Mouse (Mus musculus): ENCODE data around the gene P2rx7.

The P2rx7 gene

DNA sequence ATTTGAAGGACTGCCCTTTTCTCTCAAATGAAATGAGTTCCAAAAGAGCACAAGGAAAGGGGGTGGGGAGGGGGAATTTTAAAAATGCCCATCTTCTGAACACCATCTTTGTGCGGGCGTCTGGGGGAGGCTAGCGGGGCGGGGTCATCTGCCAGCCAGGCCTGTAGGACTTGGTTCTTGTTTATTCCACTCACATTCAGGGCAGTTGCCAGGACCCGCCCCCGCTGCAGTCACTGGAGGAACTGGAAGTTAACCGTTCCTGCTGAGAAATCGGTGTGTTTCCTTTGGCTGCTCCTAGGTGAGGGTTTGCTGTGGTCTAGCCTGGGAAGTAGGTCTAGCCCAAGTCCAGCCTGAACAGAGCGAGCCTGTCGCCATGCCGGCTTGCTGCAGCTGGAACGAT lies at the start of gene P2rx7:
P2rx7 (plus strand) TSS at position 211 of the 400 bp plus-strand sequence.
- DNase-seq (ENCODE audit: low spot score in 2 of 2) = peak; percentile 41 to 56

GRCm38 (mm10) chr5:122595470-122595869 lies 48.2 kb upstream of the P2rx7 start:
- no peak for DNase-seq (ENCODE audit: low spot score in 2 of 2)

- DNase-seq (ENCODE audit: low spot score in 2 of 2) = peak; percentile 73 to 84
These were observed 41.5 kb upstream of the P2rx7 start for GRCm38 (mm10) chr5:122602233-122602632.

DNA sequence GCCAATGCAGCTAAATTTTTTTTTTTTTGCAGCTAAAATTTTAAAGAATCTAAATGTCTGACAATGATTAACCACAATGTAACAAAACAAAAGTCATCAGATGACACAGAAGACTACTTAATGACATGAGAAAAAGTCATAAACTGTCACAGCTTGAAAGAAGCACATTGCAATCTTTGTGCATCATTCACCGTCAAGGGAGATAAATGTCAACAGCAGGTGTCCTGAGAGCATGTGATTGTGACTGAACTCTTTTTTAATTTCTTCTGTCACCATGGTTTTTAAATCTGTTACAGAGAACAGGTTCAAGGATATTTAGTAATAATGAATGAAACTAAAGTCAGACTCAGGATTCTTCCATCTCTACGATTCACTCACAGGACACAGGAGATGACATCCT lies 38.8 kb upstream of the P2rx7 start:
- no peak for DNase-seq (ENCODE audit: low spot score in 2 of 2)

- no peak for DNase-seq (ENCODE audit: low spot score in 2 of 2)
These were observed 32.1 kb upstream of the P2rx7 start for GRCm38 (mm10) chr5:122611651-122612050.

DNA sequence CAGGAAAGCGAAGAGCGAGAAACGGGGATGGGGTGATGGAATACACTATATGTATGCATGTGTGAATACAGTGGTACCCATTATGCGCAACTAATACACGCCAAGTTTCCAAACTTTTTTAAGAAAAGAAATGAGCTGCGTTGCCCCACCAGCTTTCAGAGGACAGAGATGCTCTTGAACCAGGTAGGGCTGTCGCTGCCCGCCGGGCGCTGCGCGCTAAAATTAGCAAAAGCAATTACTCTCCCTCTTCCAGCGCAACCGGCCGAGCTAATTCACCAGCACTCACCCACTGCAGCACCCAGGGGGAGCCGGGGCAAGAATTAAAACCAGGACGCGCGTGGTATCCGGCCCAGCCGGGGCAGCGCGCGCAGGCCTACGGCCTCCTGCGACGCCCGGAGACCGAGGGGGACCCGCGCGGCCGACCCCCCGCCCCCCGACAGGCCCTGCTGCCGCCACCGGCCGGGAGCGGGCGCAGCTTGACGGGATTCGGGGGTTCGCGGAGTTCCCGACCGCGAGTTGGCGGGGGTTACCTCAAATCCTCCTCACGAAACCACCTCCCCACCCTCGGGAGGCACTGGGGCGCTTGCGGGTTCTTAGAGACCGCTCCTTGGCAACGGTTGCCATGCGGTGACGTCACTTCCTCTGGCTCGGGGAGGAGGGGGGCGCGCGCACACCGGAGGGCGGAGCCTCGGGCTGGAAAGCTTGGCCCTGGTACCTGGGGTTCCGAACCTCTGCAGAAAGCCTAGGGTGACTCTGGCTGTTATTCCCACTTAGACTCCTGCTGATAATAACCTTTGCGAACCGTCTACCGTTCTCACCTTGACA lies 29.6 kb upstream of the P2rx7 start, which contains the start of gene Ift81:
Ift81 (minus strand) TSS at position 611 of the 825 bp plus-strand sequence.
- peak; percentile 90 for DNase-seq (ENCODE audit: low spot score in 2 of 2)

DNA sequence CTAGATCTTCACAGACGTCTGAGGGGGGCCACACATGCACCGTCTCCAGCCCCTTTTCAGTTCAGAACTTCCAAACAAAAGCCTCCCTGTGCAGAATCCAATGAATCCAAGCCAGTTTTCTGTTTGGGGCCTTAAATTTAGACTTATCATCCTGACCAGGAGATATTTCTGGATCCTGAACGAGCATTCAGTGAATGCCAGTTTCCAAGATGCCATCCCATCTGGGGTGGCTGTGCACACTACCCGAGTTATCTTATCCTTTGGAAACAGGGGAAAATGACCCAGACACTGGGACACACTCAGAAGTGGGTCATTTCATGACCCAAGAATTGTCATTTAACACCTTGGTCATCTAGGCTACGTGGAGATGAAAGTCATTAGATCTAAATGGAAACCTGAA lies 26.0 kb upstream of the P2rx7 start:
- DNase-seq (ENCODE audit: low spot score in 2 of 2) = no peak

- DNase-seq (ENCODE audit: low spot score in 2 of 2) = no peak
These were observed 23.9 kb upstream of the P2rx7 start for GRCm38 (mm10) chr5:122619686-122620296.

DNA sequence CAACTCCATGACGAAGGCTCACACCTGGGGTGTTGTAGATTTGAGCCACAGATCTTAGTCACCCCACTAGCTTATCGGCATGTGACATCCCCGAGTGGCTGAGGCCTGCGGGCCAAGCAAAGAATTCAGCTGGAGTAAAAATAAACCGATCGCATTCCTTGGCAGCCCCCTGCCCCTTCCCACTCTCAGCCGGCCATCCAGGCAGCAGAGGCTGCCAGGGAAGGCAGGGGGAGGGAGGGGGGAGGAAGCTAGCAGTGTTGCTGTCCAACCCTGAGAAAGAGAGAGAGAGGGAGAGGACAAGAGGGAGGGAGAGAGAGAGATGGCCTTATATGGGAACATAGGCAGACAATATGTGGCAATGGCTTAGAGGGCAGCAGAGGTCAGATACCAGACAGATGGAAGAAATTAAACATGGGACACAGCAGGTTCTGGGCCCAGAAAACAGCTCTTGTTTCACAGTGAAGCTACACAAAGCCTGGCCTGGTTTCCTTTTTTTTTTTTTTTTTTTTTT lies 22.3 kb upstream of the P2rx7 start:
- no peak for DNase-seq (ENCODE audit: low spot score in 2 of 2)

- no peak for DNase-seq (ENCODE audit: low spot score in 2 of 2)
These were observed 21.2 kb upstream of the P2rx7 start for GRCm38 (mm10) chr5:122622526-122622925.

DNA sequence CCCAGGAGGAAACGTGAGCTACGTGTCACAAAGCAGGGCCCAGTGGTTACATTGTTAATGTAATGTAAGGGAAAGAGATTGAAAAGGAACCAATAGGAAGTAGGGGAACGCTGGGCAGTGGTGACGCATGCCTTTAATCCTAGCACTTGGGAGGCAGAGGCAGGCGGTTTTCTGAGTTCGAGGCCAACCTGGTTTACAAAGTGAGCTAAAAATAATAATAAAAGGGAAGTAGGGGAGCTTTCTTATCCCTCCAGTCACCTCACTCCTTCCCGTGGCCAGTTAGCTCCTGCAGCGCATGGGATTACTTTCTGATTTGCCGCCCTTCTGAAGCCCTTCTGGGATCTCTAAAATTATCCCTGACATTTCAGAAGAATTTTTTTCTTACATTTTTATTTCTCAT lies 19.9 kb upstream of the P2rx7 start:
- no peak for DNase-seq (ENCODE audit: low spot score in 2 of 2)

- no peak for DNase-seq (ENCODE audit: low spot score in 2 of 2)
These were observed 18.7 kb upstream of the P2rx7 start for GRCm38 (mm10) chr5:122624952-122625479.

- DNase-seq (ENCODE audit: low spot score in 2 of 2) = no peak
These were observed 18.0 kb upstream of the P2rx7 start for GRCm38 (mm10) chr5:122625565-122626252.

GRCm38 (mm10) chr5:122627243-122627642 lies 16.5 kb upstream of the P2rx7 start:
- peak; percentile 67 to 78 for DNase-seq (ENCODE audit: low spot score in 2 of 2)

- DNase-seq (ENCODE audit: low spot score in 2 of 2) = no peak
These were observed 8.5 kb upstream of the P2rx7 start for GRCm38 (mm10) chr5:122635228-122635627.

DNA sequence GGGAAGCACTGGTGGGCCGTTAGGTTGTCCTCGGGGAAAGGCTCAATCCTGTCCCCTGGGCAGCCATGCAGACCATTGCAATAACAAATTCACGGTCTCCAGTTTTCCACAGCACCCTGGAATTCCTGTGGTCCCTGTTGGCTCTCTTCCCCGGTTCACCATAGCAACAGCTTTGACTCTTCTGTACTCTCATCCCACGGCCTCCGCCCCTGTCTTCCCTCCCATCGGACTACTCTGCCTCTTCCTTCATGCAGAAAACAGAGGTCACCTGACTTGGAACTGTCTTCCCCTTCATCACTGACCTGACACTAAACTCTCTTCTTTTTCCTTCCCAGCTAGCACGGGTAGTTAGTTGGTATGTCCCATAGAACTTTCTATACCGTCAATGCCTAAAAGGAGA lies 7.4 kb upstream of the P2rx7 start:
- DNase-seq (ENCODE audit: low spot score in 2 of 2) = no peak

GRCm38 (mm10) chr5:122636958-122637357 lies 6.8 kb upstream of the P2rx7 start:
- no peak for DNase-seq (ENCODE audit: low spot score in 2 of 2)

DNA sequence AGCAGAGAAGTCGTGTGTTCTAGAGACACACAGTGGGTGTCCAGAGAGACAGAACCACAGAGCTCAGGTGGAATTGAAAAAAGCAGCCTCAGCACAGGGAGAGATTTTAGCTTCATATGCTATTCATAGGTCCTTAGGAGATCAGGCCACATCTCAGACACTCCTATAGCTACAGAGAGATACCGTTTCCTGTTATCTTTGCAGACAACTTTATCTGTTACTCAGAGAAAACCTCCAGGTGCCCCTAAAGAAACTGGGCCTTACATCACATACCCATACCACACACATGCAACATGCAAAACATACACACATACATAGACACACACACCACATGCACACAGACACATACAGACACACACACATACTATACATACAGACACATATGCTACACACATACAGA lies 5.4 kb upstream of the P2rx7 start:
- no peak for DNase-seq (ENCODE audit: low spot score in 2 of 2)

DNA sequence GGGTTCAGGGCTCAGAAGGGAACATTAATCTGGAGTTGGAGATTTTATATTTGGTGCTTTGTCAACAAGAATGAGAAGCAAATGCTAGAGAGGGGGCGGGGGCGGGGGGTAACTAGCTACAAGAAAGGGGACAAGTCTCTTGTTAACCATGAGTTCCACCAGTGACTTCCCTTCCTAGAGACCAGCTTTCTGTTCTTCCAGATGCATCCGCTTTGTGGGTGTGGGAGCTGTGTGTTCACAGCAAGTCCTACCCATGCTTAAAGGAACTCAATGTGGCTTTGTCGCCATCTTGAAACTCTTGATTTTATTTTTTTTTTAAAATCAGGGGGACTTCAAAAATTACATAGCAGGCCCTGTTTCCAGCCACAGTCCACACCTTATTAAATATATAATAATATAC lies 4.2 kb upstream of the P2rx7 start:
- no peak for DNase-seq (ENCODE audit: low spot score in 2 of 2)

- DNase-seq (ENCODE audit: low spot score in 2 of 2) = no peak
These were observed 3.7 kb upstream of the P2rx7 start for GRCm38 (mm10) chr5:122639986-122640385.

- peak; percentile 66 to 67 for DNase-seq (ENCODE audit: low spot score in 2 of 2)
These were observed 448 bp downstream of the P2rx7 start for GRCm38 (mm10) chr5:122644111-122644607.

DNA sequence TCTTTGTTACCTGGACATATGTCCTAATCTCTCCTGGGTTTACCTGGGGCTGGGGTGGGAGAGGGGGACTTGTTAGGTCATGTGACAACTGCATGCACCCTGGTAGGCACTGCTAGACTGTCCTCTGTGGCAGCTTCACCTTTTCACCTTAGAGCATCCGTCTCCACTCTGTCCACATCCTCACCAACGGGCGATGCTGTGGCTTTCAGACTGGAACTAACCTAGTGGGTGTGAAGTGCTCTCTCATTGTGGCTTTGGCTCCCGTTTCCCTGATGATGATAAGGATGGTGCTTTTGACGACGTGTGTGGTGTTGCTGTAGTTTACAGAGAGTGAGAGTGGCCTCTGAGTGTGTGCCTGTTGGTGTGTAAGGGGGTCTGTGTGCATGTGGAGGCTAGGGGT lies 1.6 kb downstream of the P2rx7 start:
- no peak for DNase-seq (ENCODE audit: low spot score in 2 of 2)
